Mouse (Mus musculus): ENCODE data around the gene Sox9. TPM values are rescaled to one million over a fixed set of nuclear protein-coding genes. Genes with fewer than 3 reads are reported as not detected.

Gene Sox9
- polyA plus RNA-seq, 1 experiment: 25.5 TPM

DNA sequence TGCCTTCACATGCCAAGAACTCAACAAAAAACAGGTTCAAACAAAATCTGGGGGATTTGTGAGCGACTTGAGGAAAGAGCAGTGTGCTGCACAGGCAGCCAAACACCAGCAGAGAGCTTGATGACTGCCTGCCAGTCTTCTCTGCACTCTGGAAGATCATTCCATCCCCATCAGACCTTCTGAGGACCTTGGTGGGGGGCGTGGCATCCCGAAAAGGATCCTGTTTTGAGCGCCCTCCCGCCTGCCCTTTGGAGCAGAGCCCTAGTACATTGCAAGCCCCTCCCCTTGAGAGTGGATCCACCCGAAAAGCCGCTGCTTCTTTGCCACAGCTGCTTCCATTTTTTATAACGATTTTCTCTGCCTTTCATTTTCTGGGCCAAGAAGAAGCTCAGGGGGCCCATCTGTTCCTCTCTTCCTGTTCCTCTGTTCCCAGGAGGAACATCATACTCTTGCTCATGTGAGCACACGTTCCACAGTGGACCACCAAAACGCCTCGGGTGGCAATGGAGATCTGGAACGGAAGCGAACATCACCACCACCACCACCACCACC lies 16.9 kb downstream of the Sox9 start:
- WGBS: 65% methylated on average over 13 of the region's 13 CpGs
- no peaks in the 10 kb centered on the region for H3K27me3 ChIP-seq (ENCODE audit: control insufficient read depth, insufficient read depth, low read length)
- TF ChIP-seq CTCF (IDR thresholded peaks at IDR 0.05; ENCODE audit: extremely low read depth, insufficient read length, insufficient replicate concordance, low read depth, low read length) (no peak), POLR2A (IDR thresholded peaks at IDR 0.05; ENCODE audit: low read depth, low read length) (no peak)
- no peaks in the 10 kb centered on the region for H3K36me3 ChIP-seq (ENCODE audit: control insufficient read depth, insufficient read depth, low read length)
- no peaks in the 10 kb centered on the region for H3K4me1 ChIP-seq (ENCODE audit: control insufficient read depth, insufficient read depth, insufficient read length, low read length)
- no peak overlapping the region for H3K27ac ChIP-seq (ENCODE audit: insufficient read depth, low read depth, low read length)
- H3K4me3 ChIP-seq (ENCODE audit: low read depth, low read length): no peak overlapping the region

DNA sequence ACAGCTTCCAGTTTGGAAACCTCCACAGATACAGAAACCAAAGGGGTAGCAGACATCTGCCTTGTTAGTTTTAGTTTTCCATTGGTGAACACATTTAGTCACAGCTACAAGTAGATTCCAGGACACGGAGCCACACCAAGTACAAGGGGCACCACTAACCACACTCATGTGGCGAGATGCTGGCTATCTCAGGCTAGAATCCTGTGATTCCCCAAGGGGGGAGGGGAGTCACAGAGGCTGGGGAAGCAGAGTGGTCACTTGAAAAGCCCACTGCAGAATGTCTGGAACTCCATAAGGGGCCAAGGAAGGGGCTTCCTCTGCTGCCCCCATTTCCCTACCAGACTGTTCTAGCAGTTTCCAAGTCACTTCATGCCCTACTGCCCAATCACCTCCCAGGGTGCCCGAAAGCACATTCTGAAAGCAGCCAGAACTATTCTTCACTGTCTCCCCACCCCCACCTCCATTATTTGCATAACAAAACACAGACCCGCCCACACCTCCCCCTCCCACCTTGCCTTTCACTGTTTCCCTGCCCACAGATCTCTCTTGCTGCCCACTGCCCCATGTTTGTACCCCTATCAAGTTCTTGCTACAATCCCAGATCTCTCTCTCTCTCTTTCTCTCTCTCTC lies 19.3 kb downstream of the Sox9 start:
- Histone ChIP-seq H3K36me3 (ENCODE audit: control insufficient read depth, insufficient read depth, low read length) (no peaks in the 10 kb centered on the region), H3K4me1 (ENCODE audit: control insufficient read depth, insufficient read depth, insufficient read length, low read length) (no peaks in the 10 kb centered on the region), H3K4me3 (ENCODE audit: low read depth, low read length) (no peak overlapping the region), H3K27ac (ENCODE audit: insufficient read depth, low read depth, low read length) (no peak overlapping the region), H3K27me3 (ENCODE audit: control insufficient read depth, insufficient read depth, low read length) (no peaks in the 10 kb centered on the region)
- 73% methylated on average over 4 of the region's 4 CpGs for WGBS
- no peak for TF ChIP-seq CTCF (IDR thresholded peaks at IDR 0.05; ENCODE audit: extremely low read depth, insufficient read length, insufficient replicate concordance, low read depth, low read length)
- TF ChIP-seq POLR2A (IDR thresholded peaks at IDR 0.05; ENCODE audit: low read depth, low read length): no peak

DNA sequence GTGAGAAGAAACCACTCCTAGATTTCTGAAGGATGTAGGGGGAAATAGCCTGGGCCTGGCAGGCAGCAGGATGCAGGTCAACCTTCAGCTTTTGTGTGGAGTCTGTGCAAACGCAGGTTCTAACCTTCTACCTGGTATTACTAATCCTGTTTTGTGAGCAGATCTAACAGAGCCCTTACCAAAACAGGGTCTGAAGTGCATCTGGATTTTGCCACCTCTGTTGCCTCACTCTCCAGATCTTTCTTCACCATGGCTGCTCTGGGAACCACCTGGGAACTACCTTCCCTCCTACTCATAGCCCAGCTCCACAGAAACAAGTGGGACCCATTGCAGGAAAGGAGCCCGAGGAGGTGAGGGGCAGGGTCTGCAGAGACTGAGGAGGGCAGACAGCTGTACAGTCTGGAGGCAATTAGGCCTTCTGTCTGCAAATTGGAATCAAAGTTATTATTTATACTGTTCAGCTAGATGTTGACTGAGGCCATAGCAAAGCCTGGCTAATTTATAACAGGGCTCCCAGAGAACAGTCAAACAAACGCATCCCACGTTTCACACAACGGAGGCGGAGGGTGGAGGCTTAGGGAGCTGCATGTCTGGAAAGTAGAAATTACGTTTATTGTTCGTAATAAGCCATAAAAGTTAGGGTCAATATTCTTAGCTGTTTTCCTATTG lies 25.9 kb downstream of the Sox9 start:
- H3K4me3 ChIP-seq (ENCODE audit: low read depth, low read length): no peak overlapping the region
- TF ChIP-seq POLR2A (IDR thresholded peaks at IDR 0.05; ENCODE audit: low read depth, low read length): no peak
- TF ChIP-seq CTCF (IDR thresholded peaks at IDR 0.05; ENCODE audit: extremely low read depth, insufficient read length, insufficient replicate concordance, low read depth, low read length): no peak
- no peaks in the 10 kb centered on the region for H3K36me3 ChIP-seq (ENCODE audit: control insufficient read depth, insufficient read depth, low read length)
- H3K27me3 ChIP-seq (ENCODE audit: control insufficient read depth, insufficient read depth, low read length): no peaks in the 10 kb centered on the region
- peaks cover 2% of the 10 kb centered on the region; the same call in 1 of the 2 replicates for H3K4me1 ChIP-seq (ENCODE audit: control insufficient read depth, insufficient read depth, insufficient read length, low read length)
- 33% methylated on average over 8 of the region's 8 CpGs for whole genome bisulfite sequencing
- no peak overlapping the region for H3K27ac ChIP-seq (ENCODE audit: insufficient read depth, low read depth, low read length)

DNA sequence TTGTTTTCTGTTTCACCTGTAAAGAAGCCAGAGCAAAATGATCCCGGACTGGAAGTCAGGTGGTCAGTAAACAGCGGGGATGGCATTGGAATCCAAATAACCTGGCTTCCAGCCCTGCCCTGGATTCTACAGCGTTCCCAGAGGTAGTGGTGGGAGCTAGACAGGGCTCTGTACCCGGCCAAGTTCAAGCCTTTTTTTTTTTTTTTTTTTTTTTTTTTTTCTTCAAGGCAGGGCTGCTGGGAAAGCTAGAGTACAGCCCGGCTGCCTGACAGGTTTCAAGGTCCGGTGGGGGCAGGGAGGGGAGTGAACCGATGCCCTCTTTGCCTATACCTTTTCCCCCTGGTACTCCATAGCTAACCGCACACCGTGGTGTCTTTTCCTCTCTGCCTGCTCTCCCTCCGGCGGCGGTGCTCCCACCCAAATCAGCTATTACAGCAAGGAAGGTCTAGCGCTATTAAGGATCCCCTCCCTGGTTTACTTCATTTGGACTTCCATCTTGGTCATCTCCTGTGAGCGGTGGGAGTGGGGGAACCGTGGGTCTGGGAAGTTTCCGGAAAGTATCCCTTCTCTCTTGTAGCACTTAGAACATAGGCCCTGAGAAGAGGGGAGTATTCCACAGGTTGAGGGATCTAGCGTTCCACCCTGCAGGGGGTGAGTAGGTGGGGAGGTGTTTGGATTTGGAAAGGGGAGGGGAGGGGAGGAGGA lies 28.6 kb downstream of the Sox9 start:
- whole genome bisulfite sequencing: 3% methylated on average over 17 of the region's 17 CpGs
- Histone ChIP-seq H3K4me1 (ENCODE audit: control insufficient read depth, insufficient read depth, insufficient read length, low read length) (peaks cover 2% of the 10 kb centered on the region; the same call in 1 of the 2 replicates), H3K36me3 (ENCODE audit: control insufficient read depth, insufficient read depth, low read length) (no peaks in the 10 kb centered on the region), H3K27me3 (ENCODE audit: control insufficient read depth, insufficient read depth, low read length) (no peaks in the 10 kb centered on the region), H3K27ac (ENCODE audit: insufficient read depth, low read depth, low read length) (no peak overlapping the region), H3K4me3 (ENCODE audit: low read depth, low read length) (peak overlapping the region; percentile 49)
- no peak for TF ChIP-seq POLR2A (IDR thresholded peaks at IDR 0.05; ENCODE audit: low read depth, low read length)
- no peak for TF ChIP-seq CTCF (IDR thresholded peaks at IDR 0.05; ENCODE audit: extremely low read depth, insufficient read length, insufficient replicate concordance, low read depth, low read length)

DNA sequence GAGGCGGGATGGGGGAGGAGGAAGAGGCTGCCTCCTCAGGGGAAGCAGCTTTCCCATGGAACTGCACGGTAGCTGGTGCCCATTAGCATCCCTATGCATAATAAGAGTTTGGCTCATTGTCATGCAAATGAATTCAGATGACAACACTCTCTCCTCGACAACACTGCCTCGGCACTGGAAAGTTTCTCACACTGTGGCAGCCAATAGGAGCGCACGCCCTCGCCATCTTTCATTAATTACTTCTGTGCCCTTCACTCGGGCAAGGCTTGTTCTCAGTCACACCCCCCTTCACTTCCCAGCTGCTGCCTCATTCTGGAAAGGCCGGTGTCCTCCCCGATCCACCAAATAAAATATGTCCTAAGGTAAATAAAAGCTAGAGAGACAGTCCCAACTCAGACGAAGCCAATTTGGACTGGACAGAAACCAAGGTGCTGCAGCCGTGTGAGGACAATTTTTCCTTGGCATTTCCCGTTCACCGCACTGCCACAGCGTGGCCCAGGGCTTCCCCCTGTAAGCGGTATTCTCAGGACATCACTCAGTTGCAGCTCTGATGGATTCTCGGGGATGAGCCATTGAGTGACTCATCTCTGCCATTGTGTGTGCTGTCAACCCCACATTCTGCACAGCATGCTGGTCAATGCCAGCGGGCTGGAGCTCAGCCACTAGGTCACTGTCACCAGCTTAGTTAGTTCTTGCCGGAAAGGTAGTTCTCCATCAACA lies 29.3 kb downstream of the Sox9 start:
- peaks cover 2% of the 10 kb centered on the region; the same call in 1 of the 2 replicates for H3K4me1 ChIP-seq (ENCODE audit: control insufficient read depth, insufficient read depth, insufficient read length, low read length)
- H3K36me3 ChIP-seq (ENCODE audit: control insufficient read depth, insufficient read depth, low read length): no peaks in the 10 kb centered on the region
- H3K4me3 ChIP-seq (ENCODE audit: low read depth, low read length): peak overlapping the region; percentile 49
- WGBS: 14% methylated on average over 19 of the region's 19 CpGs
- TF ChIP-seq CTCF (IDR thresholded peaks at IDR 0.05; ENCODE audit: extremely low read depth, insufficient read length, insufficient replicate concordance, low read depth, low read length) (no peak), POLR2A (IDR thresholded peaks at IDR 0.05; ENCODE audit: low read depth, low read length) (no peak)
- H3K27me3 ChIP-seq (ENCODE audit: control insufficient read depth, insufficient read depth, low read length): no peaks in the 10 kb centered on the region
- H3K27ac ChIP-seq (ENCODE audit: insufficient read depth, low read depth, low read length): no peak overlapping the region

DNA sequence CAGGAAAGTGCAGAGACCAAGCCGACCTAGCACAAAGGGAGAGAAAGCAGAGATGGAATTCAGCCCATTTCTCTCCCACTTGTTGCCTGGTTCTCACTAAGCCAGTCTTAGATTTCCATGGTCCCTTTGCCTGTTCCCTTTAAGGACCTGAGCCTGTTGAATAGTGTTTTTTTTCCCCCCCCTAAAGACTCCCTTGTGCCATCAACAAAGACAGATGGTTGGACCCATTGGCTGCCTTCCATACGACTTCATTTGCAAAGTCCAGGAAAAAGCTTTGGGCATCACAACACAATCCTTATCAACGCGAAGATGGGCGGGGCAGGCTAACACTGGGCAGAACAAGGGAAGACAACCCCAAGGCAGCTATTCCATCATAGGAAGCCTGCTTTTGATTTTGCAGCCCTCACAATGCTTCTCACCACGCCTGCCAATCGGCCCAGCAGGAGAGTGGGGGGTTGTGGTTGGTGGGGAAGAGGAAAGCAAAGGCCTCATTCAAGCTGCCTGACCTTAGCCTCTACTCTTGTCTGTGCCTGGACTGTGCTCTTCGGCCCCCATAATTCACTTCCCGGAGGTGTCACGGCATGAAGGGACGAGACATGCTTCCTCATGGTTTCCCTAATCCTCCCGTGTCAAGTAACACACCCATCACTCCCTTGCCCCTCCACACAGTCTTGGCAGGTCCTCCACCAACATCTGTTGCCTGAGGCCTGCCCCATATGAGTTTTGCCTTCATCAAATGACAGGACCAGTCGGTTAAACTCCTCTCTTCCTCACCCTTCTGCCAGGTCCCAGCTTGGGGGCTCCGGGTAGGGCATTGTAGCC lies 36.0 kb downstream of the Sox9 start:
- H3K4me3 ChIP-seq (ENCODE audit: low read depth, low read length): no peak overlapping the region
- WGBS: 33% methylated on average over 14 of the region's 14 CpGs
- H3K4me1 ChIP-seq (ENCODE audit: control insufficient read depth, insufficient read depth, insufficient read length, low read length): peaks cover 17% of the 10 kb centered on the region
- H3K27me3 ChIP-seq (ENCODE audit: control insufficient read depth, insufficient read depth, low read length): no peaks in the 10 kb centered on the region
- H3K36me3 ChIP-seq (ENCODE audit: control insufficient read depth, insufficient read depth, low read length): no peaks in the 10 kb centered on the region
- no peak for TF ChIP-seq POLR2A (IDR thresholded peaks at IDR 0.05; ENCODE audit: low read depth, low read length)
- no peak for TF ChIP-seq CTCF (IDR thresholded peaks at IDR 0.05; ENCODE audit: extremely low read depth, insufficient read length, insufficient replicate concordance, low read depth, low read length)
- H3K27ac ChIP-seq (ENCODE audit: insufficient read depth, low read depth, low read length): no peak overlapping the region
